Mouse (Mus musculus): ENCODE measurements around the gene Sigmar1. TPM values are rescaled to one million over a fixed set of nuclear protein-coding genes. Genes with fewer than 3 reads are reported as not detected.
A peak's percentile ranks its signal among the peaks of the same experiment; 100 is the strongest.

Gene Sigmar1
- polyA plus RNA-seq, 1 experiment from 2014 or later: 43.3 TPM

GRCm38 (mm10) chr4:41760288-41760721 is 4.3 kb upstream of the Sigmar1 start:
- WGBS: 0% methylated on average over 13 of the region's 15 CpGs
- H3K4me3 ChIP-seq (ENCODE audit: low read depth, low read length): peak overlapping the region; percentile 41
- peaks cover 17% of the 10 kb centered on the region; the same call in 1 of the 2 replicates for H3K4me1 ChIP-seq (ENCODE audit: insufficient read depth, low read depth, low read length)
- ATAC-seq: peak; percentile 95
- peak overlapping the region; percentile 92 for H3K27ac ChIP-seq (ENCODE audit: low read length)
- no peaks in the 10 kb centered on the region for H3K36me3 ChIP-seq (ENCODE audit: insufficient read depth, low read length)
- peak overlapping the region; percentile 46 for H3K9ac ChIP-seq (replicated peaks; ENCODE audit: low read depth)
- TF ChIP-seq CTCF (IDR thresholded peaks at IDR 0.05) (peak; percentile 50), EP300 (IDR thresholded peaks at IDR 0.05) (0 out of 2 replicates have a peak, but pooled peaks have one; percentile 9)
- peak overlapping the region; percentile 57 for H3K4me2 ChIP-seq (replicated peaks; ENCODE audit: low read depth, low read length)
- H3K9me3 ChIP-seq (ENCODE audit: low read length): no peaks in the 10 kb centered on the region
- no peaks in the 10 kb centered on the region for H3K27me3 ChIP-seq (replicated peaks; ENCODE audit: insufficient read depth, low read length)
- DNase-seq (ENCODE audit: low spot score): peak; percentile 98

- Histone ChIP-seq H3K4me1 (ENCODE audit: insufficient read depth, low read depth, low read length) (peaks cover 17% of the 10 kb centered on the region; the same call in 1 of the 2 replicates), H3K27ac (ENCODE audit: low read length) (peak overlapping the region; percentile 92), H3K4me3 (ENCODE audit: low read depth, low read length) (no peak overlapping the region), H3K4me2 (replicated peaks; ENCODE audit: low read depth, low read length) (peak overlapping the region; percentile 57), H3K9ac (replicated peaks; ENCODE audit: low read depth) (peak overlapping the region; percentile 46), H3K36me3 (ENCODE audit: insufficient read depth, low read length) (no peaks in the 10 kb centered on the region), H3K9me3 (ENCODE audit: low read length) (no peaks in the 10 kb centered on the region), H3K27me3 (replicated peaks; ENCODE audit: insufficient read depth, low read length) (no peaks in the 10 kb centered on the region)
- TF ChIP-seq CTCF (IDR thresholded peaks at IDR 0.05) (no peak), EP300 (IDR thresholded peaks at IDR 0.05) (no peak)
- 24% methylated on average over 6 of the region's 6 CpGs for WGBS
- no peak for ATAC-seq
- DNase-seq (ENCODE audit: low spot score): peak; percentile 5
Measured at GRCm38 (mm10) chr4:41759656-41760287, 3.8 kb upstream of the Sigmar1 start.

- Histone ChIP-seq H3K4me2 (replicated peaks; ENCODE audit: low read depth, low read length) (no peak overlapping the region), H3K9ac (replicated peaks; ENCODE audit: low read depth) (no peak overlapping the region)
Measured at GRCm38 (mm10) chr4:41759206-41759605, 3.2 kb upstream of the Sigmar1 start.

GRCm38 (mm10) chr4:41758701-41759100 is 2.7 kb upstream of the Sigmar1 start:
- Histone ChIP-seq H3K4me1 (ENCODE audit: insufficient read depth, low read depth, low read length) (peaks cover 17% of the 10 kb centered on the region; the same call in 1 of the 2 replicates), H3K9ac (replicated peaks; ENCODE audit: low read depth) (no peak overlapping the region), H3K27me3 (replicated peaks; ENCODE audit: insufficient read depth, low read length) (no peaks in the 10 kb centered on the region), H3K9me3 (ENCODE audit: low read length) (no peaks in the 10 kb centered on the region), H3K4me3 (ENCODE audit: low read depth, low read length) (no peak overlapping the region), H3K27ac (ENCODE audit: low read length) (no peak overlapping the region), H3K36me3 (ENCODE audit: insufficient read depth, low read length) (no peaks in the 10 kb centered on the region), H3K4me2 (replicated peaks; ENCODE audit: low read depth, low read length) (no peak overlapping the region)
- ATAC-seq (no peak), DNase-seq (ENCODE audit: low spot score) (no peak)
- TF ChIP-seq EP300 (IDR thresholded peaks at IDR 0.05) (no peak), CTCF (IDR thresholded peaks at IDR 0.05) (no peak)
- WGBS: 89% methylated on average over 4 of the region's 4 CpGs

More at GRCm38 (mm10) chr4:41759206-41759605, 3.2 kb upstream of the Sigmar1 start:
- Histone ChIP-seq H3K4me3 (ENCODE audit: low read depth, low read length) (no peak overlapping the region), H3K4me1 (ENCODE audit: insufficient read depth, low read depth, low read length) (peaks cover 17% of the 10 kb centered on the region; the same call in 1 of the 2 replicates), H3K27ac (ENCODE audit: low read length) (peak overlapping the region; percentile 92), H3K36me3 (ENCODE audit: insufficient read depth, low read length) (no peaks in the 10 kb centered on the region), H3K9me3 (ENCODE audit: low read length) (no peaks in the 10 kb centered on the region), H3K27me3 (replicated peaks; ENCODE audit: insufficient read depth, low read length) (no peaks in the 10 kb centered on the region)
- ATAC-seq: no peak
- peak; percentile 12 for DNase-seq (ENCODE audit: low spot score)
- WGBS: 71% methylated on average over 9 of the region's 9 CpGs
- no peak for TF ChIP-seq EP300 (IDR thresholded peaks at IDR 0.05)
- TF ChIP-seq CTCF (IDR thresholded peaks at IDR 0.05): no peak

- H3K4me1 ChIP-seq (ENCODE audit: insufficient read depth, low read depth, low read length): peaks cover 17% of the 10 kb centered on the region; the same call in 1 of the 2 replicates
- H3K4me3 ChIP-seq (ENCODE audit: low read depth, low read length): no peak overlapping the region
- H3K27me3 ChIP-seq (replicated peaks; ENCODE audit: insufficient read depth, low read length): no peaks in the 10 kb centered on the region
- no peak overlapping the region for H3K9ac ChIP-seq (replicated peaks; ENCODE audit: low read depth)
- TF ChIP-seq EP300 (IDR thresholded peaks at IDR 0.05) (no peak), CTCF (IDR thresholded peaks at IDR 0.05) (no peak)
- no peaks in the 10 kb centered on the region for H3K36me3 ChIP-seq (ENCODE audit: insufficient read depth, low read length)
- DNase-seq (ENCODE audit: low spot score) (no peak), ATAC-seq (no peak)
- WGBS: 72% methylated on average over 11 of the region's 11 CpGs
- H3K4me2 ChIP-seq (replicated peaks; ENCODE audit: low read depth, low read length): no peak overlapping the region
- no peak overlapping the region for H3K27ac ChIP-seq (ENCODE audit: low read length)
- no peaks in the 10 kb centered on the region for H3K9me3 ChIP-seq (ENCODE audit: low read length)
Measured at GRCm38 (mm10) chr4:41758021-41758420, 2.1 kb upstream of the Sigmar1 start.

- no peaks in the 10 kb centered on the region for H3K27me3 ChIP-seq (replicated peaks; ENCODE audit: insufficient read depth, low read length)
- no peak for DNase-seq (ENCODE audit: low spot score)
- no peak overlapping the region for H3K4me2 ChIP-seq (replicated peaks; ENCODE audit: low read depth, low read length)
- no peak overlapping the region for H3K4me3 ChIP-seq (ENCODE audit: low read depth, low read length)
- ATAC-seq: no peak
- H3K9ac ChIP-seq (replicated peaks; ENCODE audit: low read depth): no peak overlapping the region
- H3K27ac ChIP-seq (ENCODE audit: low read length): no peak overlapping the region
- no peaks in the 10 kb centered on the region for H3K9me3 ChIP-seq (ENCODE audit: low read length)
- H3K36me3 ChIP-seq (ENCODE audit: insufficient read depth, low read length): no peaks in the 10 kb centered on the region
- WGBS: 92% methylated on average over 13 of the region's 13 CpGs
- no peak for TF ChIP-seq CTCF (IDR thresholded peaks at IDR 0.05)
- no peak for TF ChIP-seq EP300 (IDR thresholded peaks at IDR 0.05)
- H3K4me1 ChIP-seq (ENCODE audit: insufficient read depth, low read depth, low read length): peaks cover 17% of the 10 kb centered on the region; the same call in 1 of the 2 replicates
Measured at GRCm38 (mm10) chr4:41757321-41757720, 1.4 kb upstream of the Sigmar1 start.

Measured in lung, postnatal 0 days (tissue).